Mouse (Mus musculus): Measurements from ENCODE around the gene Gas8.

- TF ChIP-seq CTCF (conservative IDR thresholded peaks at IDR 0.05; ENCODE audit: low read length) (no peak), POU5F1 (IDR thresholded peaks at IDR 0.05; ENCODE audit: borderline replicate concordance, low read length) (no peak)
These were observed 16.4 kb upstream of the Gas8 start for GRCm38 (mm10) chr8:123502192-123502591.

Measured in E14TG2a.4 (cell line).